Mouse (Mus musculus) kidney, adult 2 months (tissue): ENCODE measurements at regions not wholly inside any gene's neighbourhood (a gene's known extent, or its start where the extent isn't known, plus 50 kb on each side); places are given as distances from the start of the nearest gene placed in this dataset.

ENCODE experiments used
- DNase-seq: peaks from one replicate; pipeline ENCODE4 v3.0.0; 2021
- H3K27ac ChIP-seq: fragments of 200-500 bp; 2 replicates; pipeline ENCODE4 v1.5.1; 2012; ENCODE audit warnings: low read depth, low read length, control low read depth, inconsistent platforms; ENCODE audit not compliant: insufficient read depth
- H3K27me3 ChIP-seq: fragments of 200-500 bp; replicated peaks from 2 replicates; pipeline ENCODE4 v1.6.1; 2012; ENCODE audit warnings: mild to moderate bottlenecking, moderate library complexity, low read length, inconsistent platforms; ENCODE audit not compliant: control insufficient read depth, insufficient read depth
- H3K36me3 ChIP-seq: fragments of 200-500 bp; 2 replicates; pipeline ENCODE4 v1.6.1; 2012; ENCODE audit warnings: mild to moderate bottlenecking, moderate library complexity, low read length, inconsistent platforms; ENCODE audit not compliant: control insufficient read depth, insufficient read depth
- H3K4me1 ChIP-seq: fragments of 200-500 bp; 2 replicates; pipeline ENCODE4 v1.6.1; 2011; ENCODE audit warnings: low read length; ENCODE audit not compliant: control insufficient read depth, insufficient read depth
- H3K4me3 ChIP-seq: fragments of 200-500 bp; 2 replicates; pipeline ENCODE4 v1.5.1; 2011; ENCODE audit warnings: mild to moderate bottlenecking, low read depth, low read length, control low read depth; ENCODE audit not compliant: insufficient read depth
- CTCF ChIP-seq: fragments of 200-500 bp; conservative IDR thresholded peaks from 2 replicates; pipeline ENCODE4 v1.5.1; 2011; ENCODE audit warnings: low read depth, mild to moderate bottlenecking, control low read depth, low read length, moderate library complexity, mixed read lengths; ENCODE audit not compliant: insufficient read depth, insufficient read length
- POLR2A ChIP-seq: fragments of 200-500 bp; IDR thresholded peaks from one replicate; pipeline ENCODE4 v1.6.1; 2011; ENCODE audit warnings: low read depth, low read length, control low read depth
- WGBS: fragments of 180-500 bp; shearing (Covaris S2); methylation state at CpG from one replicate; pipeline ENCODE4 v1.1.7; 2018; 5-methylcytosine and 5-hydroxymethylcytosine counted together

DNA sequence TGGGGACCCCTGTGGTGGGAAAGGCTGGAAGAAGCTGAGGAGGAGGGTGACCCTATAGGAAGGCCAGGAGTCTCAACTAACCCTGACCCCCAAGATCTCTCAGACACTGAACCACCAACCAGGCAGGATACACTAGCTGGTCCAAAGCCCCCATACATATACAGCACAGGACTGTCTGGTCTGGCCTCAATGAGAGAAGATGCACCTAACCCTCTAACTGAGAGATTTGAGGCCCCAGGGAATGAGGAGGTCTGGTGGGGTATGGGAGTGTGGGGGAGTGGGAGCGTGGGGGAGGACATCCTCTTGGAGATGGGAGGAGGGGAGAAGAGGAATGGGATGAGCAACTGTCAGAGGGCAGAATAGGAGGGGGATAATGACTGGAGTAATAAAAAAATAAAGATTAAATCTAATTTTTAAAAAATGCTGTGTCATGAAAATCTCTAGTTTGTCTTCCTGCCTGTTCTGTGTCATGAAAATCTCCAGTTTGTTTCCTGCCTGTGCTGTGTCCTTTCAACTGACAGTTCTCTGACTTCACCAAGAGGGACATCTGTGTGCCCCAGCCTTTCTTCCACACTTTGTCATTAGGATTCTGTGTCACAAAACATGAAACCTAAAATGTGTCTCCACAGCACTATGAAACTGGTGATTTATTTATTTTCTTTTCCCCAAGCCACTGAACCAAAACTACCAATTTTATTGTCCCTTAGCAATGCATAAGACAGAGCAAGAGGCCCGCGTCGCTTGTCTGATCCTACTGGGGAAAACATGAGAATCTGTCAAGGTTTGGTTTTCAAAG, 251.2 kb upstream of the Adcy2 start:
- TF ChIP-seq POLR2A, result no peak
- no peak for TF ChIP-seq CTCF
- DNase-seq, result no peak
- no peak overlapping the region for H3K4me3 ChIP-seq
- H3K4me1 ChIP-seq, result no peaks in the 10 kb centered on the region
- no peaks in the 10 kb centered on the region for H3K27me3 ChIP-seq
- H3K27ac ChIP-seq, result no peak overlapping the region
- no peaks in the 10 kb centered on the region for H3K36me3 ChIP-seq
- 48% methylated on average over 4 of the region's 4 CpGs for whole genome bisulfite sequencing

DNA sequence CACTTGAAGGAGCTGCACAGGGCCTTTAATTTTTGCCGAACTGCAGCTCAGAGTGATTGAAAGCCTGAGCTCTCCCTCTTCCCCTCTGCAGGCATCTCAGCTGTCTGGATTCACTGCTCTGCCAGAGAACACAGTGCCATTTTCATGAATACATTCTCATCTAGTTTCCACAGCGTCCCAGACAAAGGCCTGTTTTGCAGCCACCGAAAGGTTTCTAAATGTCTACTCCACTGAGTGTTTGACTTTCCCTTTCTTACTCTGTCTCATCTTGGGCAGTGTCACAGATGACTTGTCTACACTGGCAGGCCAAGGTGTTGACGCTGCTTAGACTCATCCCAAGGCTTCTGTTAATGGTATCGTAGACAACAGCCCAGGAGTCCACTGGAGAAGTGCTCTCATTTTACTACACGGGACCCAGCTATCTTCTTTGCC, 251.8 kb upstream of the Adcy2 start:
- no peaks in the 10 kb centered on the region for H3K27me3 ChIP-seq
- no peak for DNase-seq
- no peak overlapping the region for H3K27ac ChIP-seq
- H3K4me3 ChIP-seq, result no peak overlapping the region
- no peaks in the 10 kb centered on the region for H3K36me3 ChIP-seq
- H3K4me1 ChIP-seq, result no peaks in the 10 kb centered on the region
- TF ChIP-seq CTCF, result no peak
- TF ChIP-seq POLR2A, result no peak
- 54% methylated on average over 6 of the region's 6 CpGs for WGBS

DNA sequence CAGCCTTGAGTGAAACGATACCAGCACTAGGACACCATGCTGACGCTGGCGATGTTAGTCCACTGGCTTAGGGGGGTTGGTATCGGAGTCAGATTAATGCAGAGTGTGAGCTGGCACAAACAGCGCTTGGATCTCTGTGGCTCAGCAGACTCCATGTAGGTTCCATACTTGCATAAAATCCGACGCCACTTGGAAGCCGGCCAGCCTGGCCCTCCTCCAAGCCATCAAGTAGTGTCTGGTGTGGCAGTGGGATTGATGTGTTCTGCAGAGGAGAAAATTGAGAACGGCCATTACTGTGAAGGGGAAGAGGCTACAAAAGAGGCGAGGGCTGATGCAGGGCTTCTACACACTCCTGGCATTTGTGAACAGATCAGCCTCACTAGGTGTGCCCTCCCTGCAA, 253.0 kb upstream of the Adcy2 start:
- Histone ChIP-seq H3K27me3 (no peaks in the 10 kb centered on the region), H3K27ac (no peak overlapping the region), H3K4me3 (no peak overlapping the region), H3K36me3 (no peaks in the 10 kb centered on the region), H3K4me1 (no peaks in the 10 kb centered on the region)
- WGBS, result 44% methylated on average over 10 of the region's 10 CpGs
- TF ChIP-seq POLR2A (no peak), CTCF (no peak)
- no peak for DNase-seq

GRCm38 (mm10) chr13:69260485-69260884, 261.1 kb upstream of the Adcy2 start:
- Histone ChIP-seq H3K27me3 (no peaks in the 10 kb centered on the region), H3K27ac (no peak overlapping the region), H3K4me1 (no peaks in the 10 kb centered on the region), H3K36me3 (no peaks in the 10 kb centered on the region), H3K4me3 (no peak overlapping the region)
- 75% methylated on average over 5 of the region's 5 CpGs for WGBS
- TF ChIP-seq POLR2A (no peak), CTCF (no peak)
- no peak for DNase-seq

GRCm38 (mm10) chr13:69260972-69261371, 261.6 kb upstream of the Adcy2 start:
- Histone ChIP-seq H3K36me3 (no peaks in the 10 kb centered on the region), H3K27me3 (no peaks in the 10 kb centered on the region), H3K27ac (no peak overlapping the region), H3K4me3 (no peak overlapping the region), H3K4me1 (no peaks in the 10 kb centered on the region)
- TF ChIP-seq POLR2A (no peak), CTCF (no peak)
- 72% methylated on average over 4 of the region's 4 CpGs for WGBS
- no peak for DNase-seq

GRCm38 (mm10) chr13:69263722-69264121, 264.4 kb upstream of the Adcy2 start:
- H3K4me3 ChIP-seq, result no peak overlapping the region
- whole genome bisulfite sequencing, result 65% methylated on average over 3 of the region's 3 CpGs
- no peak for DNase-seq
- no peaks in the 10 kb centered on the region for H3K4me1 ChIP-seq
- no peaks in the 10 kb centered on the region for H3K36me3 ChIP-seq
- no peak overlapping the region for H3K27ac ChIP-seq
- TF ChIP-seq CTCF (no peak), POLR2A (no peak)
- no peaks in the 10 kb centered on the region for H3K27me3 ChIP-seq

DNA sequence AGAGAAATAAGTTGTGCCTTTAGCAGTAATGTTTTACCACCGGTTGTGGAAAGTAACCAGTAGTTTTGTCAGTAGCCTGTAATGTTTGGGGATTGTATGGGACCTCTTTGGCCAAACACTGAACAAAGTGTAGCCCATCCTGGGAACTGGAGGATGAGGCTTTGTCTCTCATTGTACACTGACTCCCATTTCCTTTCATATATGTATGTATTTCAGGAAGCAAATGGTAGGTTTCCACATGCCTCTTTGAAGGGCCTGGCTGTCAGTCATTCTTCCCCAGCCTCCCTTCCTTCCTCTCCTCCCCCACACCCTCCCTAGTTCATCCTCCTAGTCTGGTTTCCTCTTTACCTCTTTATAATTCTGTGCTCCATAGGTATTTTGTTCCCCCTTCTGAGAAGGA, 266.7 kb upstream of the Adcy2 start:
- Histone ChIP-seq H3K36me3 (no peaks in the 10 kb centered on the region), H3K4me3 (no peak overlapping the region), H3K4me1 (no peaks in the 10 kb centered on the region), H3K27ac (no peak overlapping the region), H3K27me3 (no peaks in the 10 kb centered on the region)
- WGBS, result 64% methylated on average over 1 of the region's 1 CpGs
- TF ChIP-seq POLR2A (no peak), CTCF (no peak)
- no peak for DNase-seq
